Mouse (Mus musculus) forebrain, embryonic 16.5 days (tissue): ENCODE measurements at regions not wholly inside any gene's neighbourhood (a gene's known extent, or its start where the extent isn't known, plus 50 kb on each side); places are given as distances from the start of the nearest gene placed in this dataset.
A peak's percentile ranks its signal among the peaks of the same experiment; 100 is the strongest.

Source experiments
- ATAC-seq: fragments of 200-750 bp; cut with Nextera tagmentation; 2 replicates; pipeline ENCODE4 v1.8.0; 2017; ENCODE audit warnings: mild to moderate bottlenecking, moderate library complexity
- H3K27ac ChIP-seq: fragments of 300-500 bp; sonication (generic); 2 replicates; pipeline ENCODE4 v1.5.1; 2014; ENCODE audit warnings: low read length, control low read depth
- H3K27me3 ChIP-seq: fragments of 300-500 bp; sonication (generic); replicated peaks from 2 replicates; pipeline ENCODE4 v1.6.1; 2014; ENCODE audit warnings: low read length; ENCODE audit not compliant: control insufficient read depth, insufficient read depth
- H3K36me3 ChIP-seq: fragments of 300-500 bp; sonication (generic); 2 replicates; pipeline ENCODE4 v1.6.1; 2014; ENCODE audit not compliant: control insufficient read depth, insufficient read depth
- H3K4me1 ChIP-seq: fragments of 300-500 bp; sonication (generic); replicated peaks from 2 replicates; pipeline ENCODE4 v1.6.1; 2014; ENCODE audit warnings: low read length; ENCODE audit not compliant: control insufficient read depth, insufficient read depth
- H3K4me2 ChIP-seq: fragments of 300-500 bp; sonication (generic); 2 replicates; pipeline ENCODE4 v1.6.1; 2014; ENCODE audit warnings: mild to moderate bottlenecking, low read length, control low read depth
- H3K4me3 ChIP-seq: fragments of 300-500 bp; sonication (generic); replicated peaks from 2 replicates; pipeline ENCODE4 v1.5.1; 2014; ENCODE audit warnings: mild to moderate bottlenecking, low read length, control low read depth
- H3K9ac ChIP-seq: fragments of 300-500 bp; sonication (generic); replicated peaks from 2 replicates; pipeline ENCODE4 v1.6.1; 2014; ENCODE audit warnings: low read depth, low read length, control low read depth
- H3K9me3 ChIP-seq: fragments of 300-500 bp; sonication (generic); 2 replicates; pipeline ENCODE4 v1.6.1; 2016; ENCODE audit warnings: low read length; ENCODE audit not compliant: control insufficient read depth
- WGBS: fragments of 180-500 bp; shearing (Covaris S2); extraction: QIAGEN DNeasy Blood & Tissue Kit; methylation state at CpG from one replicate; pipeline ENCODE4 v1.1.7; 2014; 5-methylcytosine and 5-hydroxymethylcytosine counted together

DNA sequence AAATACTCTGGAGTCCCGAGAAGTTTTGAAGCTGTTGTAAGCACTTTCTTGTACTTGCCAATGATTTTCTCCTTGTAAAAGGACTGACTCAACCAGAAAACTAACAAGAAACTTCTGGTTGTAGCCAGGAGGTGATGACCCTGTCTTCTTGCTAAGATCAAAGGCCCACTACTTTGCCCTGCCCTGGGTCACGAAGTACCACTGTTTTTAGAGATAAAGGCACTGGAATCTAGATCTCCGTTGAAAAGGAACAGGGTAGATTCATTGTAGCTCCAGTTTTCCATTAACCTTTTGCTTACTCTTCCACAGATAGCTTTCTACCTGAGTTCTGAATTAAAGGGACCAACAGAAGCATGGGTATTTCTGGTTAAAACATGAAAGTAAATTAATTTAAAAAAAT, 339.3 kb upstream of the Robo2 start:
- WGBS = 46% methylated on average over 3 of the region's 3 CpGs
- H3K27ac ChIP-seq = no peak overlapping the region
- ATAC-seq = no peak

DNA sequence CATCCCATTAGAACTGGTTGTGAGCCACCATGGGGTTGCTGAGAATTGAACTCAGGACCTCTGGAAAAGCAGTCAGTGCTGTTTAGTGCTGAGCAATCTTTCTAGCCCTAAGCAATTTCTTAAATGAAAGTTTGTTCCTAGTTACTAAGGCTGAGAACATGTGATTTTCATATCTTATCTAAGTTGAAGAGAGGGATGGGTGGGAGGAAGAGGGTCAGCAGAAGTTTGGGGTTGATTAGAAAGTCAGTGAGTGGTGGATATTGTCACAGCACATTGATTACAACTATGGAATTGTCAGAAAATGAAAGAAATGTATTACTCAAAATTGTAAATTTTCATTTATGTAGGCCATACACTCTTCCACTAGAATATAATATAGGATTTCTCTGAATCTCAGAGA, 337.4 kb upstream of the Robo2 start:
- H3K4me1 ChIP-seq = no peaks in the 10 kb centered on the region
- H3K36me3 ChIP-seq = no peaks in the 10 kb centered on the region
- no peak overlapping the region for H3K27ac ChIP-seq
- H3K4me2 ChIP-seq = no peak overlapping the region
- no peak overlapping the region for H3K9ac ChIP-seq
- ATAC-seq = no peak
- no peaks in the 10 kb centered on the region for H3K27me3 ChIP-seq
- H3K9me3 ChIP-seq = no peaks in the 10 kb centered on the region
- no peak overlapping the region for H3K4me3 ChIP-seq

More for the DNA sequence above, 339.3 kb upstream of the Robo2 start:
- no peak overlapping the region for H3K4me2 ChIP-seq
- H3K36me3 ChIP-seq = no peaks in the 10 kb centered on the region
- no peaks in the 10 kb centered on the region for H3K27me3 ChIP-seq
- H3K4me3 ChIP-seq = no peak overlapping the region
- no peaks in the 10 kb centered on the region for H3K4me1 ChIP-seq
- no peak overlapping the region for H3K9ac ChIP-seq
- no peaks in the 10 kb centered on the region for H3K9me3 ChIP-seq

DNA sequence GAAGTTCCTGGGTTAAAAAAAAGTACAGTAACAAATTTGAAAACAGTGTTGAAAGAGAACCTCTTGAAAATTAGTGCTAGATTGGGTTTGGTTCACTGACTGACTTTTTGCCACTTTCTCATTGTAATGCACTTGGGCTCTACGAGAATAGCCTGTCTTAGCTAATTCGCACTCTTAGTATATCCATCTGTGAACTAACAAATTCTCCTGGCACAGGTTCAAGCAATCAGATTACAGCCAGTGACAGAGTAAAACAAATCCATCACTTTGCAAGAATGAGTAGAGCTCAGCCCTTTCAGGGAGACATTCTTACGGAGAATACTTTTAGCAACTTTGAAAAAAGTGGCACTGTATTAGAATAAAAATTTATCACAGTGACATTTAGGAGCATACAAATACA, 331.9 kb upstream of the Robo2 start:
- H3K27ac ChIP-seq = no peak overlapping the region
- H3K36me3 ChIP-seq = no peaks in the 10 kb centered on the region
- no peaks in the 10 kb centered on the region for H3K9me3 ChIP-seq
- H3K4me1 ChIP-seq = peaks cover 11% of the 10 kb centered on the region
- peak; percentile 34; the same call in 1 of the 2 replicates for ATAC-seq
- no peak overlapping the region for H3K9ac ChIP-seq
- H3K4me2 ChIP-seq = no peak overlapping the region
- 16% methylated on average over 3 of the region's 3 CpGs for WGBS
- no peaks in the 10 kb centered on the region for H3K27me3 ChIP-seq
- H3K4me3 ChIP-seq = no peak overlapping the region

DNA sequence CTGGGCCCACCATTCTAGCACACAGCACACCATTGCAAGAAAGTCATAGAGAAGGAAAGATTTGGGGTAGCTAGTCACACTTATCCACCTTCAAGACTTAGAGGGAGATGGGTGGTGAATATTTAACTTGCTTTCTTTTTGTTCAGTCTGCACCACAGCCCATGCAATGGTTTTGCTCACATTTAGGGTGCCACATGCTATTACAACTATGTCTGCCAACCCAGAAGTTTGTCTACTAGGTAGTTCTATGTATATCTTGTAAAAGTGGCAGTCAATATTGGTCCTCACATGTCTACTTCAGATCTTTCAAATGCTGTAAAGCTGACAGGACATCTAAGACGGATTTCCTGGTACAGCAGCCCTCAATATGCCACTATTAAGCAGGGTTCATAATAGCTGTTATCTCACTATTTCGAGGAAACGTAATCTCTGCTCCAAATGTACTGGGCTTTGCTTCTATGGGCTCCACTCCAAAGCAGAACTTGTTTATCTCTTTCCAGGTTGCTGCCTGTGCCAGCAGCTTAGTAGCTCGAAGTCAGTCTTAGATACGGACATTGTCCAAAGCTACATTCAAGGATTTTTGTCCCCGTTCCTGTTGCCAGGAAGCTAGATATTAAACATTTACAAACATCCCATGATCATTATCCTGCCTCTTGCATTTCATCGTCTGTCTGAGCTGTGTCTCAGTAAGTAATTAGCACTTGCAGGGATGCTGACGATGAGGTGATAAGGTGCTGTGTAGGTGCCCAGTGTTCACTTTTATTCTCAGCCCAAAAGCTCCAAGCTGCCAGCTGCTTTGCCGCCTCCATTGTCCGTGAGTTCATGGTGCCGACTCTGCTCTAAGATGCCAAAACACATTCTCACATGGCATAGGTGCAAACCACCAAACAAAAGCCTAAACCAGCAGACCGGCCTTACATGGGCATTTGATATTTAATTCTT, 327.8 kb upstream of the Robo2 start:
- Histone ChIP-seq H3K36me3 (no peaks in the 10 kb centered on the region), H3K4me3 (no peak overlapping the region), H3K27me3 (no peaks in the 10 kb centered on the region), H3K4me2 (peak overlapping the region; percentile 22), H3K9ac (no peak overlapping the region), H3K9me3 (no peaks in the 10 kb centered on the region), H3K4me1 (peaks cover 11% of the 10 kb centered on the region), H3K27ac (peak overlapping the region; percentile 14; the same call in 1 of the 2 replicates)
- peak; percentile 84 for ATAC-seq
- 38% methylated on average over 12 of the region's 12 CpGs for WGBS

DNA sequence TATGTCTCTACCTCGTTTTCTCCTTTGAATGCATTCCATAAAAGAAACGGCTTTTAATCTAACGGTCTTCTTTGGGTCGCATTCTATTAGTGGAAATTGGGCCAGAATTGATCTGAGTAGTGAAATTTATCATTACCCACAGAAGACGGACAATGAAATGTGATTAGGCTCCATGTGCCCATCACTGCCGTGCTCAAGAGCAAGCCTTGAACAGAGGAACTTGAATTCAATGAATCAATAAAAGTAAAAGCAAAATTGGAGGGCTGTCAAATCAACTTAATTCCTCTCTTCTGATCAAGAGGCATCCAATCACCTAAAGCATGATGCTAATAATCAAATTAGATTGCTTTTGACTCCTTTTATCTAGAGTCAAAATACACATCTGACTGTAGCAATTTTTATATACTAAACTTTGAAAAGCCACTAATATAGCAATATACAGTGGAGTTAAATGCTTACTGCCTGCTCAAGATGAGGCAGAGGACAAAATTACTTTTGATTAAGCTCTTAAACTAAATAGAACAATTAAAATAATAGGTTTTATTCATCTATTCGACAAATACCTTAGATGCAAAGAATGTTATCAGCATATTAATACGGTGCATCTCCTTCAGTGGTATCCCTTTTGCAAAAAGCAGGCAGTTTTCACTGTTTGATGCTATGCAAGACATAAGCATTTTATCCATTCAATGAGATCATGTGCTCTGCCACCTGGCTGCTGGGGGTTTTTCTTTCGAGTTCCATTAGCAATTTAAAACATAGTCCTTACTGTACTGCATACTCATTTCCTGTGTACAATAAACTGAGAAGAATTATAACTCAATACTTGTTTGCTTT, 321.5 kb upstream of the Robo2 start:
- Histone ChIP-seq H3K36me3 (no peaks in the 10 kb centered on the region), H3K9ac (no peak overlapping the region), H3K4me2 (no peak overlapping the region), H3K9me3 (no peaks in the 10 kb centered on the region), H3K27ac (no peak overlapping the region), H3K4me1 (no peaks in the 10 kb centered on the region; the same call in 1 of the 2 replicates), H3K27me3 (no peaks in the 10 kb centered on the region), H3K4me3 (no peak overlapping the region)
- 54% methylated on average over 9 of the region's 9 CpGs for WGBS
- no peak; the same call in 1 of the 2 replicates for ATAC-seq

DNA sequence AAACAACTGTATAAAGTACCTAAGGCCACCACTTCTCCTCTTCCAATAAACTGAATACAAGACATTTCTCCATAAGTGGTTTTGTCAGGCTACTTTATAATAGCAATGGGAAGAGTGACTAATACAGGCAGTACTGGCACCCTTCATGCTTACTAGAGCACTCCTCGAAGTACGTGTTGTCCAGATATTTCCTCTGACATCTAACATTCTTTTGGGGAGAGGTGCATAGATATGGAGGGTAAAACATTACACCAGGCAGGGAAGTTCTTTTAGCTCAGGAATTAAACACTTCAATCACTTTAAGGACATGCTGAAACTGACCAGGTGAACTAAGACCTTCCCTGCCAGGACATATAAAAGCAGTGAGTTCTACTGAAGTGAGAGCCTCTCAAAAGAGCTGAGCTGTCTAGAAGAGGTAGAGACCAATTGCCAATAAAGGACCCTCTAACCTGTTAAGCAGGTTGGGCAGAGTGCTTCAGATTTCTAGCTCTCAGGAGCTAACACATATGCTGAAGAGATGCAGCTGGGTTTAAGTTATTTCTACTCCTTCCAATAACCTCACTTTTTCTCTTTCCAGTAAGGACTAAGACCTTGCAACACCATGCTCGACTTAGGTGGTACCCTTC, 318.7 kb upstream of the Robo2 start:
- 86% methylated on average over 3 of the region's 3 CpGs for WGBS
- no peak for ATAC-seq
- no peaks in the 10 kb centered on the region; the same call in 1 of the 2 replicates for H3K4me1 ChIP-seq

DNA sequence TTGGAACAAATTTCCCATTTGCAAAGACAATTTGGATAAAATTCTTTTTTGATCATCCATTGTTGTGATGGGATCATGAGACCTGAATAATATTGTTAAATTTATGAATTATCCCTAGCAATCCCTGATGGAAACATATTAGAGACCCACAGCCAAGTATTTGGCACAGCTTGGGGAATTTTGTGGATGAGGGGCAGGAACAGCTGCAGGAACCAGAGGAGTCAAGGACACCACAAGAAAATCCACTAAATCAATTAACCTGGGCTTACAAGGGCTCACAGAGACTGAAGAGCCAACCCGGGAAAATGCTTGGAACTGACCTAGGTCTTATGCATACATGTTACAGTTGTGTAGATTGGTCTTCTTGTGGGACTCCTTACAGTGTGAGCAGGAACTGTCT, 311.6 kb upstream of the Robo2 start:
- Histone ChIP-seq H3K4me3 (no peak overlapping the region), H3K9me3 (no peaks in the 10 kb centered on the region), H3K27ac (no peak overlapping the region), H3K4me2 (no peak overlapping the region), H3K4me1 (no peaks in the 10 kb centered on the region), H3K36me3 (no peaks in the 10 kb centered on the region), H3K9ac (no peak overlapping the region), H3K27me3 (no peaks in the 10 kb centered on the region)
- ATAC-seq = no peak
- 35% methylated on average over 1 of the region's 1 CpGs for WGBS

More for the DNA sequence above, 318.7 kb upstream of the Robo2 start:
- no peak overlapping the region for H3K4me3 ChIP-seq
- H3K36me3 ChIP-seq = no peaks in the 10 kb centered on the region
- no peak overlapping the region for H3K9ac ChIP-seq
- no peak overlapping the region for H3K27ac ChIP-seq
- H3K27me3 ChIP-seq = no peaks in the 10 kb centered on the region
- no peak overlapping the region for H3K4me2 ChIP-seq
- no peaks in the 10 kb centered on the region for H3K9me3 ChIP-seq

DNA sequence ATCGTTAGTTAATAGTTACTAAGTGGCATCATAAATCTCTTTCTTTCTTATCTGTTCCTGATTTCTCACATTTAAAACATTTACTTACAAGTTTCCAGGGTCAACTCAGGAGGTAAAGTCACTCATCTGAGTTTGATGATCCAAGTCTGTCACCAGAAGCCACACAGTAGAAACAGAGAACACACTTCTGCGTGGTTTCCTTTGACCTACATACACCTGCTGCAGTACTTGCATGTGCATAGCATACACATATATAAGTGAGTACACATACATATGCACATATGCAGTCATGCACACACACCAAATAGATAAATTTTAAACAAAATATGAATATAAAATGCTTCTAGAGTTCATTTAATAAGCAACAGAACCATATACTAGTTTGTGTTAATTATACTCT, 306.5 kb upstream of the Robo2 start:
- H3K4me3 ChIP-seq = no peak overlapping the region
- no peaks in the 10 kb centered on the region for H3K9me3 ChIP-seq
- H3K4me2 ChIP-seq = no peak overlapping the region
- WGBS = 94% methylated on average over 2 of the region's 2 CpGs
- no peak overlapping the region for H3K9ac ChIP-seq
- H3K27ac ChIP-seq = no peak overlapping the region
- no peaks in the 10 kb centered on the region for H3K27me3 ChIP-seq
- no peaks in the 10 kb centered on the region for H3K36me3 ChIP-seq
- no peak for ATAC-seq
- H3K4me1 ChIP-seq = no peaks in the 10 kb centered on the region

DNA sequence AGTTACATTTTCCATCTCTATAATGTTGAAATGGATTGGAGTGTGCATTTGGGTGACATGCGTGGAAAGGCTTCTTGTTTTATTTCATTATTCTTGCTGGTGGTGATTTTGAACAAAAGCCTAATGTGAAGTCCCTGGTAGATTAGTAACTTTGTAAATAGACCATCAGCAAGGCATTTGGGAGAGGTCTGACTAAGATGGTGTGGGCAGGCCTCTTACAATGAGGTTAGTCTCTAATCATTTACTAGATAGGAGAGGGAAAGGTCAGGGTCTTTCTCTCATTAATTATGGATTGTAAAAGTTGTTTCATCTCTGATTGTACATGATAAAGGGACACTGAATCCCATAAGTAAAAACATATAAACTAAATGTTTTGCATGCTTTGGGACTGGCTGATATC, 306.0 kb upstream of the Robo2 start:
- no peaks in the 10 kb centered on the region for H3K4me1 ChIP-seq
- no peak overlapping the region for H3K27ac ChIP-seq
- 66% methylated on average over 1 of the region's 1 CpGs for WGBS
- no peak overlapping the region for H3K4me2 ChIP-seq
- H3K9me3 ChIP-seq = no peaks in the 10 kb centered on the region
- no peaks in the 10 kb centered on the region for H3K27me3 ChIP-seq
- H3K4me3 ChIP-seq = no peak overlapping the region
- no peak overlapping the region for H3K9ac ChIP-seq
- H3K36me3 ChIP-seq = no peaks in the 10 kb centered on the region
- ATAC-seq = no peak
